Mouse (Mus musculus): ENCODE results near the gene Rtn3. TPM values are rescaled to one million over a fixed set of nuclear protein-coding genes. Genes with fewer than 3 reads are reported as not detected.

The Rtn3 gene
- polyA plus RNA-seq, 1 experiment from 2014 or later = 464 TPM

DNA sequence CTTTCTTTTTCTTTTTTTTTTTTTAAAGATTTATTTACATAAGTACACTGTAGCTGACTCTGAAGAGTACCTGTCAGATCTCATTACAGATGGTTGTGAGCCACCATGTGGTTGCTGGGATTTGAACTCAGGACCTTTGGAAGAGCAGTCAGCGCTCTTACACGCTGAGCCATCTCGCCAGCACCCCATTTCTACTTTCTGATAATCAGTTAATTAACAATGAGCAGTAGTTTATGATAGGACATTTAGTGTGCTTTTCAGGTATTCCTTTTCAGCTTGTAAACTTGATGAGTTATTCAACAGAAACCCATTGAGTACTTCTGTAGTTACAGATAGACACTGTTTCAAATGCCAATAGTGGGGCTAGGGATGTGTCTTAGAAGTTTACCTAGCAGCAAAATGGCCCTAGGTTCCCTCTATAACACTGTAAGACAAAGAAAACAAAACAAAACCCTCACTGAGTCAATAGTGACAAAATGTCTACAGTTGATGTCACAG, 3.3 kb downstream of the Rtn3 start:
- H3K4me1 ChIP-seq (ENCODE audit: control insufficient read depth, insufficient read depth, low read length) = peaks cover 7% of the 10 kb centered on the region
- ATAC-seq (no peak), DNase-seq (ENCODE audit: low spot score) (no peak)
- no peak overlapping the region for H3K4me3 ChIP-seq (ENCODE audit: low read depth, low read length)
- no peaks in the 10 kb centered on the region for H3K9me3 ChIP-seq (replicated peaks; ENCODE audit: control insufficient read depth, low read length)
- H3K4me2 ChIP-seq (ENCODE audit: low read length) = peak overlapping the region; percentile 77
- WGBS = 93% methylated on average over 3 of the region's 3 CpGs
- no peak overlapping the region for H3K27ac ChIP-seq (ENCODE audit: low read depth, low read length)
- H3K27me3 ChIP-seq (replicated peaks; ENCODE audit: control insufficient read depth, insufficient read depth, low read length) = no peaks in the 10 kb centered on the region
- no peak overlapping the region for H3K9ac ChIP-seq (ENCODE audit: low read length)
- no peaks in the 10 kb centered on the region for H3K36me3 ChIP-seq (ENCODE audit: control insufficient read depth, insufficient read depth, low read length)

DNA sequence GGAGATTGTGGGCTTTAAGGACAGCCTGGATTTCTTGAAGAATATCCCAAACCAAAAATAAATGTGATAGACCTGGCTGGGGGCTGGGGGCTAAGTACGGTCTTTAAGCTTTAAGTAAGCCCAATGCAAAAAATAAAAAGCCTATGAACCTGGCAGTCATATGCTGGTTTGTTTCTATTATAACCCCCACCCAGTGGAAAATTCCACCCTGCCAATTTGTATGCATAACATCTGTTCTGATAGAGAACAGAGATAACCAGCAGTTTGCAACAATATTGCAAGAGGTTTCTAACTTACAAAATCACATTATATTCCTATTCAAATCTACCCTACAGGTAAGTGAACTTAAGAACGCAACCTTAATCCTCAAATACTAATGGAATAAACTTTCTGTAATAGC, 12.4 kb downstream of the Rtn3 start:
- WGBS = 93% methylated on average over 2 of the region's 2 CpGs

DNA sequence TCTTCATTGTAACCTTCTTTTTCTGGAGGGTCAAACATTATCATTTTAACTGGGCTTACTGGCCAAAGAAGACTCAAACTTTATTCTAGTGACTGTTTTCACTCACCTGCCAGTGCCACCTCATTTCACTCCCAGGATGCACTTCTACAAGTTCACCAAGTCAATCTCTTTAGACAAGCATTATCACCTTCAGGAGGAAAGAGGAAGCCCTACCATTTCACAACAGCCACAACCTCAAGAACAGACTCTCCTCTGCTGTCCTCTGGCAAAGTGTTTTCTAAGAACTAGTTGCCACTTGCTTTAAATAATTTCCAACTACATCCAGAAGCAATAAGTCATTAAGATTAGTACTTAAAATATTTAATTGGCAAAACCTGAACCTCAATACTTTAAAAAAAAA, 15.2 kb downstream of the Rtn3 start:
- Histone ChIP-seq H3K9me3 (replicated peaks; ENCODE audit: control insufficient read depth, low read length) (no peaks in the 10 kb centered on the region), H3K9ac (ENCODE audit: low read length) (no peak overlapping the region), H3K27me3 (replicated peaks; ENCODE audit: control insufficient read depth, insufficient read depth, low read length) (no peaks in the 10 kb centered on the region), H3K36me3 (ENCODE audit: control insufficient read depth, insufficient read depth, low read length) (peaks cover 24% of the 10 kb centered on the region; the same call in 1 of the 2 replicates), H3K4me1 (ENCODE audit: control insufficient read depth, insufficient read depth, low read length) (0 out of 2 replicates have a peak, but pooled peaks cover 5% of the 10 kb centered on the region), H3K4me3 (ENCODE audit: low read depth, low read length) (no peak overlapping the region), H3K27ac (ENCODE audit: low read depth, low read length) (no peak overlapping the region), H3K4me2 (ENCODE audit: low read length) (no peak overlapping the region)
- ATAC-seq (no peak), DNase-seq (ENCODE audit: low spot score) (no peak)

More for the DNA sequence above, 12.4 kb downstream of the Rtn3 start:
- Histone ChIP-seq H3K4me1 (ENCODE audit: control insufficient read depth, insufficient read depth, low read length) (0 out of 2 replicates have a peak, but pooled peaks cover 5% of the 10 kb centered on the region), H3K9ac (ENCODE audit: low read length) (no peak overlapping the region), H3K36me3 (ENCODE audit: control insufficient read depth, insufficient read depth, low read length) (peaks cover 37% of the 10 kb centered on the region; the same call in 1 of the 2 replicates), H3K27ac (ENCODE audit: low read depth, low read length) (no peak overlapping the region), H3K9me3 (replicated peaks; ENCODE audit: control insufficient read depth, low read length) (no peaks in the 10 kb centered on the region), H3K4me3 (ENCODE audit: low read depth, low read length) (no peak overlapping the region), H3K4me2 (ENCODE audit: low read length) (no peak overlapping the region), H3K27me3 (replicated peaks; ENCODE audit: control insufficient read depth, insufficient read depth, low read length) (no peaks in the 10 kb centered on the region)
- DNase-seq (ENCODE audit: low spot score) = no peak
- no peak for ATAC-seq

DNA sequence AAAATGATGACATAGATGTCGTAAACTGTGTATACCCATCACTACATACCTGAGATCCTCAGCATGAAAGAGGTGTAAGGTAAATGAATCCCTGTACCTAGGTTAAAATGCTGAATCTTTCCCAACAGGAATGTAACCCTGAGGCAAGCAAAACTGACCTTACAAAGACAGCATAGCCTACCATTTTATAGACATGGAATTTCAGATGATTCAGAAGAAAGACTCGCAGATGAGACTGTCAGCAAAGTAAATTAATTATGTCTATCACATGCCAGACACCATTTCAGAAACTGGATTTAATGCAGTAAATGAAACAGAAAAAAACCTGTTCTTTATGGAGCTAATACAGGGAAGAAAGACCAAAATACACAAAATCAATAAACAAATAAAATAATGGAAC, 23.7 kb downstream of the Rtn3 start:
- no peaks in the 10 kb centered on the region for H3K27me3 ChIP-seq (replicated peaks; ENCODE audit: control insufficient read depth, insufficient read depth, low read length)
- 90% methylated on average over 2 of the region's 2 CpGs for WGBS
- peaks cover 22% of the 10 kb centered on the region for H3K36me3 ChIP-seq (ENCODE audit: control insufficient read depth, insufficient read depth, low read length)

DNA sequence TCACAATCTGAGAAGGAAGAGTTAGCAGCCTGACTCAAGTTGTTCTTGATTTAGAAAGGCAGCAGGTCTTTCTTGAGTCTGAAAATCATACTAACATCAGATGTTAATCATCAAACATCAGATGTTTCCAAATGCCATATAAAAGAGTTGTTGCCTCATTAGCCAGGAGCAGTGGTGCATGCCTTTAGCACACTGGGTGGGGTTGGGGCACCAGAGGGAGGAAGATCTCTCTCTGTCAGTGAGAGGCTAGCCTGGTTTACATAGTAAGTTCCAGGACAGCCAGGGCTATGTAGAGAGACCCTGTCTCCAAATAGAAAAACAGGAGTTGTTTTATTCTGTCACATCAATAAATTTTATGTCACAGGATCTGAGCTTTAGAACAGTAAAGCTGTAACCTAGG, 24.2 kb downstream of the Rtn3 start:
- no peaks in the 10 kb centered on the region for H3K9me3 ChIP-seq (replicated peaks; ENCODE audit: control insufficient read depth, low read length)
- no peak for ATAC-seq
- DNase-seq (ENCODE audit: low spot score) = no peak
- H3K4me1 ChIP-seq (ENCODE audit: control insufficient read depth, insufficient read depth, low read length) = no peaks in the 10 kb centered on the region
- no peaks in the 10 kb centered on the region for H3K27me3 ChIP-seq (replicated peaks; ENCODE audit: control insufficient read depth, insufficient read depth, low read length)
- H3K4me3 ChIP-seq (ENCODE audit: low read depth, low read length) = no peak overlapping the region
- peaks cover 22% of the 10 kb centered on the region for H3K36me3 ChIP-seq (ENCODE audit: control insufficient read depth, insufficient read depth, low read length)
- no peak overlapping the region for H3K9ac ChIP-seq (ENCODE audit: low read length)
- H3K4me2 ChIP-seq (ENCODE audit: low read length) = no peak overlapping the region
- H3K27ac ChIP-seq (ENCODE audit: low read depth, low read length) = no peak overlapping the region

More for the DNA sequence above, 23.7 kb downstream of the Rtn3 start:
- no peaks in the 10 kb centered on the region for H3K4me1 ChIP-seq (ENCODE audit: control insufficient read depth, insufficient read depth, low read length)
- H3K9ac ChIP-seq (ENCODE audit: low read length) = no peak overlapping the region
- H3K4me3 ChIP-seq (ENCODE audit: low read depth, low read length) = no peak overlapping the region
- no peak overlapping the region for H3K27ac ChIP-seq (ENCODE audit: low read depth, low read length)
- no peak overlapping the region for H3K4me2 ChIP-seq (ENCODE audit: low read length)
- no peak for ATAC-seq
- no peak for DNase-seq (ENCODE audit: low spot score)
- no peaks in the 10 kb centered on the region for H3K9me3 ChIP-seq (replicated peaks; ENCODE audit: control insufficient read depth, low read length)

DNA sequence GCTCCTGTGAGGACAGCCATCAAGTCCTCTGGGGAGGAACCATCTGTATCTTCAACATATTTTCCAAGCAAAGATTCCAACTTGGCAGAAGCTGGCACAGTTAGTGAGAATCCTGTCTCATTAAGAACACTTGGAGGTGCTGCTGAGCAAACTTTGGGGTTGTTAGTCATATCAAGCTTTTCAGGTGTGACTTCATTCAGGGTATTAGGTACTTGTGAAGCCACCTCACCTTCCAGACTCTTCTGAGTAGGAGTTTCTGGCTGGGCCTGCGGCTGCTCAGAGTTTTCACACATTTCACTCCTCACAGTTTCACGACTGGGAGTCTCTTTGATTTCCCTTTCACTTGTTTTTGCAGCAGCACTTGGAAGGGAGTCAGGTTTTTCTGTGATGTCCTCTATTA, 26.3 kb downstream of the Rtn3 start:
- Histone ChIP-seq H3K36me3 (ENCODE audit: control insufficient read depth, insufficient read depth, low read length) (peaks cover 20% of the 10 kb centered on the region), H3K9ac (ENCODE audit: low read length) (no peak overlapping the region), H3K4me1 (ENCODE audit: control insufficient read depth, insufficient read depth, low read length) (no peaks in the 10 kb centered on the region), H3K27ac (ENCODE audit: low read depth, low read length) (no peak overlapping the region), H3K4me2 (ENCODE audit: low read length) (no peak overlapping the region), H3K27me3 (replicated peaks; ENCODE audit: control insufficient read depth, insufficient read depth, low read length) (no peaks in the 10 kb centered on the region), H3K4me3 (ENCODE audit: low read depth, low read length) (no peak overlapping the region), H3K9me3 (replicated peaks; ENCODE audit: control insufficient read depth, low read length) (no peaks in the 10 kb centered on the region)
- DNase-seq (ENCODE audit: low spot score) (no peak), ATAC-seq (no peak)
- WGBS = 87% methylated on average over 2 of the region's 2 CpGs

DNA sequence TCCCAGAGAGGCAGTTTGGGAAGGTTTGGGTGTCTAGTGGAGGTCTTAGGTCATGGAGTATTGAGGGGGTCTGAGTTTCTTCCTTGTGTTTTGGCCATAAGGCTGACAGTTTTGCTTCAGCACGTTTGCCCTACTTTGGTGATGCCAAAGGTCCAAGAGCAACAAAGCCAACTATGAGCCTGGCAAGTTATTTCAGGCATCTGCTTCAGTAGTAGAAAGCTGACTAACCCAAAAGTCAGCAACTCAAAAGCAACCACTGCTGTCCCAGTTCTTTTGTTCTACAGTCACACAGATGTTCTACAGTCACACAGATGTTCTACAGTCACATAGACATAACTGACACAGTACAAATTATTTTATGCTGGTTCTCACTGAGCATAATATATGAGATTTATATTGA, 37.5 kb downstream of the Rtn3 start:
- H3K4me3 ChIP-seq (ENCODE audit: low read depth, low read length) = no peak overlapping the region
- peaks cover 23% of the 10 kb centered on the region for H3K36me3 ChIP-seq (ENCODE audit: control insufficient read depth, insufficient read depth, low read length)
- no peak overlapping the region for H3K27ac ChIP-seq (ENCODE audit: low read depth, low read length)
- H3K27me3 ChIP-seq (replicated peaks; ENCODE audit: control insufficient read depth, insufficient read depth, low read length) = no peaks in the 10 kb centered on the region
- H3K4me1 ChIP-seq (ENCODE audit: control insufficient read depth, insufficient read depth, low read length) = no peaks in the 10 kb centered on the region
- H3K4me2 ChIP-seq (ENCODE audit: low read length) = no peak overlapping the region
- DNase-seq (ENCODE audit: low spot score) = no peak
- H3K9ac ChIP-seq (ENCODE audit: low read length) = no peak overlapping the region
- no peaks in the 10 kb centered on the region for H3K9me3 ChIP-seq (replicated peaks; ENCODE audit: control insufficient read depth, low read length)
- WGBS = 90% methylated on average over 1 of the region's 1 CpGs
- no peak for ATAC-seq

DNA sequence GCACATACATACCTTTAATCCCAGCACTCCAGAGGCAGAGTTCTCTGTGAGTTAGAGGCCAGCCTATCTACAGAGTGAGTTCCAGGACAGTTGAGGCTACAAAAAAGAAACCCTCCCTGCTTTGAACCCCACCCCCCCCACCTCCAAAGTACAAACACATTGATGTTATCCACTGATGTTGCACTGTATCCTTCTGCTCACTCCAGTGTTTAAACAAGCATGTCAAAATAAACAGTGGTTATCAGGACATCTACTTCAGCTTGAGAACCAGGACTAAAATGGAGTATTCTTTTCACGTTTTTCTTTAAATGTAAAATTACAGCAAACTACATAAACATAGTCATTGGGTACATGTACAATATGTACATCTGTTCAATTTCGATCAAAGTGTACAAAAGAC, 38.0 kb downstream of the Rtn3 start:
- H3K4me1 ChIP-seq (ENCODE audit: control insufficient read depth, insufficient read depth, low read length) = no peaks in the 10 kb centered on the region
- no peak overlapping the region for H3K27ac ChIP-seq (ENCODE audit: low read depth, low read length)
- H3K9ac ChIP-seq (ENCODE audit: low read length) = no peak overlapping the region
- H3K36me3 ChIP-seq (ENCODE audit: control insufficient read depth, insufficient read depth, low read length) = peaks cover 20% of the 10 kb centered on the region
- H3K9me3 ChIP-seq (replicated peaks; ENCODE audit: control insufficient read depth, low read length) = no peaks in the 10 kb centered on the region
- no peak for DNase-seq (ENCODE audit: low spot score)
- H3K27me3 ChIP-seq (replicated peaks; ENCODE audit: control insufficient read depth, insufficient read depth, low read length) = no peaks in the 10 kb centered on the region
- no peak overlapping the region for H3K4me2 ChIP-seq (ENCODE audit: low read length)
- ATAC-seq = no peak
- no peak overlapping the region for H3K4me3 ChIP-seq (ENCODE audit: low read depth, low read length)
- WGBS = 95% methylated on average over 2 of the region's 2 CpGs

DNA sequence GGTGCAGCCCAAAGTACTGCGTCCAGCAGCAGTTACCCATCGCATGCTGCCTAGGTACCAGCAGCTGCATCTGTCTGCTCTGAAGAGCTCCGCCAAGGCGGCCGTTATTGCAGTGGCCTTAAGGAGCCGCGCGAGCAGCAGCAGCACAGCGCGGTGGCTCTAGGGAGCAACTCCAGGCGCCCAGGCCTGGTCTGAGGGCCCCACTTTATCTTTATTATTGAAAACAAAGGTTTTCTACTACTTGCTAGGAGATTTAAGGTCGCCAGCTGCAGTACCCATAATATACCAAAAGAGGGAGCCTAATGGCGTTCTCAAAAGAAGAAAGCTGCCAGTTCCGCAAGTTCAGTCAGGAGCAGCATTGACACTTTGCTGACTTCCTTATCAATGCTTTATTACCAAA, 41.6 kb downstream of the Rtn3 start:
- Histone ChIP-seq H3K9me3 (replicated peaks; ENCODE audit: control insufficient read depth, low read length) (no peaks in the 10 kb centered on the region), H3K27me3 (replicated peaks; ENCODE audit: control insufficient read depth, insufficient read depth, low read length) (no peaks in the 10 kb centered on the region), H3K36me3 (ENCODE audit: control insufficient read depth, insufficient read depth, low read length) (peaks cover 15% of the 10 kb centered on the region), H3K27ac (ENCODE audit: low read depth, low read length) (no peak overlapping the region), H3K4me3 (ENCODE audit: low read depth, low read length) (no peak overlapping the region), H3K9ac (ENCODE audit: low read length) (no peak overlapping the region), H3K4me1 (ENCODE audit: control insufficient read depth, insufficient read depth, low read length) (no peaks in the 10 kb centered on the region), H3K4me2 (ENCODE audit: low read length) (no peak overlapping the region)
- ATAC-seq = peak; percentile 57; the same call in 1 of the 2 replicates
- peak; percentile 83 for DNase-seq (ENCODE audit: low spot score)
- WGBS = 65% methylated on average over 14 of the region's 14 CpGs

Measured in forebrain, embryonic 14.5 days (tissue).